Mouse (Mus musculus) thymus, postnatal 10 days (tissue): ENCODE measurements around the gene Tmem140.

Experiments
- DNase-seq, 2 experiments: peaks; one replicate each; pipeline ENCODE4 v3.0.0; 2021; ENCODE audit warnings: low spot score in 2 of 2

Tmem140 gene

GRCm38 (mm10) chr6:34875966-34876834 is 13.3 kb downstream of the Tmem140 start:
- peak in 1 of 2 experiments; percentile 31 for DNase-seq

GRCm38 (mm10) chr6:34876835-34877156 is 13.8 kb downstream of the Tmem140 start:
- DNase-seq = no peak

GRCm38 (mm10) chr6:34877509-34878321 is 14.8 kb downstream of the Tmem140 start, which contains the start of gene Cyren:
Gene Cyren, minus strand, starts transcription at chr6:34878060.
- DNase-seq = peak; percentile 92 to 94

GRCm38 (mm10) chr6:34879101-34879740 is 16.3 kb downstream of the Tmem140 start:
- no peak for DNase-seq

- DNase-seq = peak in 1 of 2 experiments; percentile 65
Observed at GRCm38 (mm10) chr6:34879911-34880475, 17.0 kb downstream of the Tmem140 start.

GRCm38 (mm10) chr6:34884724-34885123 is 21.8 kb downstream of the Tmem140 start:
- DNase-seq = no peak

GRCm38 (mm10) chr6:34887131-34887850 is 24.3 kb downstream of the Tmem140 start:
- no peak for DNase-seq

GRCm38 (mm10) chr6:34889185-34889584 is 26.2 kb downstream of the Tmem140 start:
- no peak for DNase-seq

GRCm38 (mm10) chr6:34895569-34895968 is 32.6 kb downstream of the Tmem140 start:
- DNase-seq = no peak

- DNase-seq = no peak
Observed at GRCm38 (mm10) chr6:34896168-34896780, 33.3 kb downstream of the Tmem140 start.

GRCm38 (mm10) chr6:34899127-34899526 is 36.2 kb downstream of the Tmem140 start:
- no peak for DNase-seq

- DNase-seq = no peak
Observed at GRCm38 (mm10) chr6:34900990-34901389, 38.0 kb downstream of the Tmem140 start.

- DNase-seq = no peak
Observed at GRCm38 (mm10) chr6:34901911-34902444, 39.0 kb downstream of the Tmem140 start.

- DNase-seq = no peak
Observed at GRCm38 (mm10) chr6:34902578-34902977, 39.6 kb downstream of the Tmem140 start.

GRCm38 (mm10) chr6:34903441-34903840 is 40.5 kb downstream of the Tmem140 start:
- DNase-seq = no peak

GRCm38 (mm10) chr6:34903851-34904250 is 40.9 kb downstream of the Tmem140 start:
- no peak for DNase-seq

GRCm38 (mm10) chr6:34904361-34904760 is 41.4 kb downstream of the Tmem140 start:
- DNase-seq = no peak

GRCm38 (mm10) chr6:34906125-34906524 is 43.2 kb downstream of the Tmem140 start:
- no peak for DNase-seq

GRCm38 (mm10) chr6:34906661-34907060 is 43.7 kb downstream of the Tmem140 start:
- DNase-seq = no peak

- DNase-seq = no peak
Observed at GRCm38 (mm10) chr6:34907121-34907614, 44.2 kb downstream of the Tmem140 start.
